Mouse (Mus musculus): ENCODE data around the gene M6pr. TPM values are rescaled to one million over a fixed set of nuclear protein-coding genes. Genes with fewer than 3 reads are reported as not detected.

Gene M6pr
- 309 and 328 TPM in 2 replicates for total RNA-seq (2017)

GRCm38 (mm10) chr6:122308505-122309393, at the start of gene M6pr:
TSS of gene M6pr (plus strand) at chr6:122308720.
- peak; percentile 88 for ATAC-seq (replicated peaks; ENCODE audit: low read depth, poor library complexity, severe bottlenecking)

- no peak for ATAC-seq (replicated peaks; ENCODE audit: low read depth, poor library complexity, severe bottlenecking)
Measured at GRCm38 (mm10) chr6:122262543-122262942, 46.0 kb upstream of the M6pr start.

- ATAC-seq (replicated peaks; ENCODE audit: low read depth, poor library complexity, severe bottlenecking): no peak
Measured at GRCm38 (mm10) chr6:122268561-122268960, 40.0 kb upstream of the M6pr start.

GRCm38 (mm10) chr6:122269170-122269569, 39.4 kb upstream of the M6pr start:
- ATAC-seq (replicated peaks; ENCODE audit: low read depth, poor library complexity, severe bottlenecking): no peak

GRCm38 (mm10) chr6:122270152-122270551, 38.4 kb upstream of the M6pr start:
- ATAC-seq (replicated peaks; ENCODE audit: low read depth, poor library complexity, severe bottlenecking): peak; percentile 52; the same call in 1 of the 2 replicates

GRCm38 (mm10) chr6:122274546-122274945, 34.0 kb upstream of the M6pr start:
- ATAC-seq (replicated peaks; ENCODE audit: low read depth, poor library complexity, severe bottlenecking): peak; percentile 45; the same call in 1 of the 2 replicates

GRCm38 (mm10) chr6:122276565-122276964, 32.0 kb upstream of the M6pr start:
- no peak for ATAC-seq (replicated peaks; ENCODE audit: low read depth, poor library complexity, severe bottlenecking)

- ATAC-seq (replicated peaks; ENCODE audit: low read depth, poor library complexity, severe bottlenecking): no peak
Measured at GRCm38 (mm10) chr6:122282782-122283181, 25.7 kb upstream of the M6pr start, which contains the start of gene Klrg1. TSS of gene Klrg1 (minus strand) at chr6:122282882.

GRCm38 (mm10) chr6:122283429-122283828, 25.1 kb upstream of the M6pr start:
- ATAC-seq (replicated peaks; ENCODE audit: low read depth, poor library complexity, severe bottlenecking): no peak

GRCm38 (mm10) chr6:122284304-122284703, 24.2 kb upstream of the M6pr start:
- 0 out of 2 replicates have a peak, but pooled peaks have one; percentile 22 for ATAC-seq (replicated peaks; ENCODE audit: low read depth, poor library complexity, severe bottlenecking)

- no peak for ATAC-seq (replicated peaks; ENCODE audit: low read depth, poor library complexity, severe bottlenecking)
Measured at GRCm38 (mm10) chr6:122284823-122285222, 23.7 kb upstream of the M6pr start.

- peak; percentile 31; the same call in 1 of the 2 replicates for ATAC-seq (replicated peaks; ENCODE audit: low read depth, poor library complexity, severe bottlenecking)
Measured at GRCm38 (mm10) chr6:122288263-122288662, 20.3 kb upstream of the M6pr start.

- no peak for ATAC-seq (replicated peaks; ENCODE audit: low read depth, poor library complexity, severe bottlenecking)
Measured at GRCm38 (mm10) chr6:122289313-122289712, 19.2 kb upstream of the M6pr start.

GRCm38 (mm10) chr6:122290253-122290652, 18.3 kb upstream of the M6pr start:
- no peak for ATAC-seq (replicated peaks; ENCODE audit: low read depth, poor library complexity, severe bottlenecking)

GRCm38 (mm10) chr6:122291264-122291663, 17.3 kb upstream of the M6pr start:
- no peak for ATAC-seq (replicated peaks; ENCODE audit: low read depth, poor library complexity, severe bottlenecking)

- peak; percentile 65 for ATAC-seq (replicated peaks; ENCODE audit: low read depth, poor library complexity, severe bottlenecking)
Measured at GRCm38 (mm10) chr6:122291735-122292134, 16.8 kb upstream of the M6pr start.

- ATAC-seq (replicated peaks; ENCODE audit: low read depth, poor library complexity, severe bottlenecking): peak; percentile 42; the same call in 1 of the 2 replicates
Measured at GRCm38 (mm10) chr6:122292184-122292583, 16.3 kb upstream of the M6pr start.

GRCm38 (mm10) chr6:122293121-122293520, 15.4 kb upstream of the M6pr start:
- no peak for ATAC-seq (replicated peaks; ENCODE audit: low read depth, poor library complexity, severe bottlenecking)

GRCm38 (mm10) chr6:122293796-122294195, 14.7 kb upstream of the M6pr start:
- no peak for ATAC-seq (replicated peaks; ENCODE audit: low read depth, poor library complexity, severe bottlenecking)

GRCm38 (mm10) chr6:122294290-122294689, 14.2 kb upstream of the M6pr start:
- no peak for ATAC-seq (replicated peaks; ENCODE audit: low read depth, poor library complexity, severe bottlenecking)

GRCm38 (mm10) chr6:122295242-122295641, 13.3 kb upstream of the M6pr start:
- no peak for ATAC-seq (replicated peaks; ENCODE audit: low read depth, poor library complexity, severe bottlenecking)

GRCm38 (mm10) chr6:122296918-122297278, 11.6 kb upstream of the M6pr start:
- no peak for ATAC-seq (replicated peaks; ENCODE audit: low read depth, poor library complexity, severe bottlenecking)
